Mouse (Mus musculus): Measurements from ENCODE around the gene Myh9.
"Not testable (repeated sequence)": the region's sequence is repeated elsewhere in the genome, so short reads cannot be mapped to it uniquely, and the experiment has no call there.

The Myh9 gene

DNA sequence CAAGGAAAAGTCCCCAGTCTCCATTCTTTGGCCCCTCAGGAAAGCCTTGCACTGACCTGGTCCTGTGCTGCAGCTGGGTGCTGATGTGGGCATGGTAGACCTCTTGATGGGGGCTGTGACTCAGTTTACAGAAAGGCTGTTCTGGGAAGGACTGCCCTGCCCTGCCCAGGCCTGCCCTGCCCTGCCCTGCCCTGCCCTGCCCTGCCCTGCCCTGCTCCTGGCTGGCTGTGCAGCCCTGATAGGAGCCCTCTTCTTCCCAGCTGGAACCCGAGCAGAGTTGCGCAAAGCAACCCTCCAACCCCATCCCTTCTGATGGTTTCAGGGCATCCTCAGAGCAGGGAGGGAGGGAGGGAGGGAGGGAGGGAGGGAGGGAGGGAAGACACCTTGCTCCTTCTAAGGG is 86.8 kb downstream of the Myh9 start:
- no peak for DNase-seq (ENCODE audit: low spot score in 2 of 2)

DNA sequence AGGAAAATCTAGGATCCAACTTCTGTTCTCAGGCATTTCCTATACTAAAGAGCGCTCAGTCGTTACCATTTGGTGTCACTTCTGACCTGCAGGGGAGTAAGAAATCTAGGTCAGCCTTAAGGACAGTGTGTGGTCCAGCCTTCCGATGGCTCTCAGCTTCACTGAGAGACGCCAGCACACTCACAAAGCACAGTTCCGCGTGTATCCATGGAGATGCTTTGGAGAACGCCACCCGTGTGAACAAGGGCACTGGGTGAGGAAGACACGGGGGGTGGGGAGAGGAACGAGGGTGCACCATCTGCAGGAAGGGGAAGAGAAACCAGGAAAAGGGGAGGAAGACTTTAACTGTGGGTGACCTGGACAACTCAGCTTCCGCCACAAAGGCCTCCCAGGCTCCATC is 89.5 kb downstream of the Myh9 start:
- no peak for DNase-seq (ENCODE audit: low spot score in 2 of 2)

DNA sequence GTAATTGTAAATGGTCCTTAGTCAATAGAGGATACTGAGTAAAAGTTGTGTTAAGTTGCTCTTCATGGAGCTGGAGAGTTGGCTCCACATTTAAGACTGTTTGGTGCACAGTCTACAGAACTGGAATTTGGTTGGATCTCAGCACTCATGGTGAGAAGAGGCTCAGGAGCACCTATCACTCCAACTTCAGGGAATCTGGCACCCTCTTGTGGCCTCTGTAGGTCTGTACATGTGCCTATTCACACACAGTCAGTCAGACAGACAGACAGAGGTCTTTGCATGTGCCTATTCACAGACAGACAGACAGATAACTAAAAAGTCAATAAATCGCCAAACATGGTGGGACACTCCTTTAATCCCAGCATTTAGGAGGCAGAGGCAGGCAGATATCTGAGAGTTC is 91.5 kb downstream of the Myh9 start:
- DNase-seq (ENCODE audit: low spot score in 2 of 2): peak; percentile 50 to 58

DNA sequence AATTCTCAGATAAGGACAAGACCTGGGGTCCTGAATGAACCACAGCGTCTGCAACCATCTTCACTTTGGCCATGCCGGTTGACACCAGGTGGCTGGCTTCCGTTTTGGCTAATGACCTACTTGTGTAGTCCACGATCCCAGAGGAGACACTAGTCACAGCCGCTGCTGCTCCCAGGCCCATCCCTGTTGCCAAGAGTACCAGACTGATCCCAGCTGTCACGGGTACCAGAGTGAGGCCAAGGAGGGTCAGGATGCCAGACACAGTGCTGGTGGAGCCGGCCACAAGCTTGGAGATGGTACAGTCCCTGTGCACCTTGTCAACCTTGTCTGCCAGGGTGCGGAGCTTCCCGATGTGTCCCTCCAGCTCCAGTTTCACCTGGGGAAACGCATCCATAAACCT is 92.3 kb downstream of the Myh9 start:
- DNase-seq (ENCODE audit: low spot score in 2 of 2): no peak

DNA sequence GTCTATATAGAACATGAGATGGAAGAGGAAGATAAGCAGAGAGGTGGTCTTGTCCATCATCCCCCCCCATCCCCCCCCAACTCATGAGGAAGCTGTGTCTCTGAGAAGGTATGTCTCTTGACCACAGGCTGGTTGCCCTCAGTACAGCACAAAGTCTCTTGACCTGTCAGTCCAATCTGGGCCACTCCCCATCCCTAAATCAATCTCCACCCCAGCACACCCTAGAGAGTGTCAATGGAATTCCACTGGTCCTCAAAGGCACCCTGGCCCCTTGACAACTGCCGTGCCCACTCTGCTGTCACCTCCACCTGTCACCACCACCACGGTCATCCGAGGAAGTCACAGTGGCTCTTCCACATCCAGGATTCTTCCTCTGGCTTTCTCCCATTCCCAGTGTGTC is 93.6 kb downstream of the Myh9 start:
- DNase-seq (ENCODE audit: low spot score in 2 of 2): no peak

DNA sequence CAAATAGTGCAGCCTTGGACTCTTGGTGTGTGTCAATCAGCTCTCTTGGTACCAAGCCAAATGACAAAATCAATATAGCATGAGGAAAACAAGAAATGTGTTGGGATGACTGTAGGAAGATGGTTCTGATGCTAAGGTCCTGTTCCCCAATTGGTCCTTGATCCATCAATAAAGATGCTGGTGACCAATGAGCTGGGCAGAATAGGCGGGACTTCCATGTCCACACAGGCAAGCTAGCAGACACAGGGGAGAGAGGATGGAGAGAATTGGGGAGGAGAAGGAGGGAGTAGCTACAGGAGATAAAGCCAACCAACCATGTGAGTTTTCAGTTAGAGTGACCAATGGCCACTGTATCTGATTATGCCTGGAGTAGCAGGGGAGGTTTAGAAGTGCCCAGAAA is 95.6 kb downstream of the Myh9 start:
- no peak for DNase-seq (ENCODE audit: low spot score in 2 of 2)

DNA sequence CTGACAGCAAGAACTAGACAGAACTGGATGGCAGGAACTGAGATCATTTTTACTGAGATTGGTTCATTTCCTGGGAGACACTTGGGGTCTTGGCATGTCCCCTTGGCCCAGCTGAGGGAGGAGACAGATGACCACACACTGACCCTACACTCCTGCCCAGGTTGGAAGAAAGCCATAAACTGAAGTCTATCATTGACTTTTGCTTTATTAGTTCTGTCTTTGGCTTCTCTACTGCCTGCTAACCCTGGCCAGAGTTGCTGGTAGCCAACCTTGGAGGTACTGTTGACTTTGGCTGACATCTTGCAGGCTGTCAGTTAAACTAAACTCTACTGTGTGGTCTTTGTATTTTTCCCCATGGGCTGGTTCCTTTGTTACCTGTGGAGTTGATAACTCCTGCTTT is 96.9 kb downstream of the Myh9 start:
- DNase-seq (ENCODE audit: low spot score in 2 of 2): no peak

DNA sequence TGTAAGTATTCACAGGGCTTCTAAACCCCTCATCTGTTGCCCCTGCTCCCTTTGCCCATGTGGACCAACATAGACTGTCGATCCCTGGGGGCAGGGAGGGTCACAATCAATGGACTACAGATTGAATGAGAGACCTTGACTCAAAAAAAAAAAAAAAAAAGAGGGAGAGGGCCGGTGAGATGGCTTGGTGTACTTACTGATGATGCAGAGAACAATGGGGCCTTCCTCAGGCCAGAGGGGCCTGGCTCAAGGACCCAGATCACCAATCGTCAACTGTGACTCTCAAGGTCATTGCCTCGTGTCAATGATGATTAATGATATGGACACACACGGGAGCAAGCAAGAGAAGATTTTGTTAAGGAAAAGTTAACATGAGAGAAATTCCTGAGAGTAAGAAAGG is 97.3 kb downstream of the Myh9 start:
- DNase-seq (ENCODE audit: low spot score in 2 of 2): no peak

DNA sequence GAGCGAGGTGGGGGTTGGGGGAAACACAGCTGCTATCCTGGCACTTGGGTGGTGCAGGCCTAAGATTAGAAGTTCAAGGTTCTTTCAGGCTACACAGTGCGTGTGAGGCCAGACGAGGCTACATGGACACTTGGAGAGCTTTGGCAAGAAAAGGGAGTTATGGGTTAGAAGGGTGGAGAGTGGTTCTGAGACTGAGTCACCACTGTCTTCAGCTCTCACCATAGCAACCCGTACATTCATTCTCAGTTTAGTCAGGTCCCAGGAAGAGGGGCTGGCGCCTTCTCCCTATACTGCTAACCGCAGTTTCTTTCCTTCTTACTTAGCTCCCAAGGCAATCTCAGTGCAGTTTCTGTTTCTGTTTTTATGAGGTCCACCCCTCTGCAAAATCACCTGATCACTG is 100.4 kb downstream of the Myh9 start:
- DNase-seq (ENCODE audit: low spot score in 2 of 2): not testable (repeated sequence)

DNA sequence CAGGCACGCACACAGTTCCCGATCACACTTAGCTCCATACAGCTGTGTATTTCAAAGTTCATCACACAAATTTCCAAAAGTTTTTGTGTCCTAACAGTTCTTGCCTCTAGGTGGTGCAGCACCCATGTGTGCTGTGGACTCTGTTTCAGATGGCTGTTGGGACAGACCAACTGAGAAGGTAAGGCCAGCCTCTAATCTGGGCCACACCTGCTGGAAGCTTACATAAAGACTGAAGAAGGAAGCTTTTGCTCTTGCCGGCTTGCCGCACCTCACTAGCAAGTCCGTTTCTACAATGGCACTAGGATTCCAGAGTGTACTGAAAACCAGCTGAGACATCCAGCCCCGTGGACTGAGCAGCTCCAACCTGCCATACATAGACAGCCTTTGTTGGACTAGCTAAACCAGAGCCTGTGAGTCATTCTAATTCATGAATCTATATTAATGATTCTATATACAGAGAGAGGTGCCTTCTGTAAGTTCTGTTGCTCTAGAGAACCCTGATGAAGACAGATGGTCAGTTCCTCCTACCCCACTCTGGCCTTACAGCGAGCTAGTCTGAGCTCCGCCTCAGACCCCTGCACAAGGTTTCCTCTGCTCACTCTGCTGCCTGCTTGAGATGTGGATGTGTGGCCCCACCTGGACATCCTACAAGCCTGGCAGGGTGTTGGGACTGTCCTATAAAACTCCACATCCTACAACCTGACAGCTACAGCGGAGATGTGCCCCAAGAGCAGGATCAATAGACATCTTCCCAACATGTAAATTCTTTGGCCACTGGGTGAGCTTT is 101.3 kb downstream of the Myh9 start:
- DNase-seq (ENCODE audit: low spot score in 2 of 2): no peak

DNA sequence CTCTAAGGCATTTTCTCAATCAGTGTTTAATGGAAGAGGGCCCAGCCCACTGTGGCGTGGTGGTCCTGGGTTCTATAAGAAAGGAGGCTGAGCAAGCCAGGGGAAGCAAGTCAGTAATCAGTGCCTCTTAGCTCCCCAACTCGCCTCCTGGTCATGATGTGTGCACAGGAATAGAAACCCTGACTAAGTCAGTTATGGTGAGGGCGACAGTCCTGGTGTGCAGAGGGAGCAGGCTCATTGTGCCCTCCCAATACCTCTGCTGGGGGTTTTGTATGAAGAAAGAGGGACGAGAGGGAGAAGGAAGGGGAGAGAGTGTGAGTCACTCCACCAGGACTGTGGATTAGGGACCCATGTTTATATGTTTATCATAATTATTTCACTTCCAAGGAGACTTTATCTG is 108.1 kb downstream of the Myh9 start:
- DNase-seq (ENCODE audit: low spot score in 2 of 2): not testable (repeated sequence)

DNA sequence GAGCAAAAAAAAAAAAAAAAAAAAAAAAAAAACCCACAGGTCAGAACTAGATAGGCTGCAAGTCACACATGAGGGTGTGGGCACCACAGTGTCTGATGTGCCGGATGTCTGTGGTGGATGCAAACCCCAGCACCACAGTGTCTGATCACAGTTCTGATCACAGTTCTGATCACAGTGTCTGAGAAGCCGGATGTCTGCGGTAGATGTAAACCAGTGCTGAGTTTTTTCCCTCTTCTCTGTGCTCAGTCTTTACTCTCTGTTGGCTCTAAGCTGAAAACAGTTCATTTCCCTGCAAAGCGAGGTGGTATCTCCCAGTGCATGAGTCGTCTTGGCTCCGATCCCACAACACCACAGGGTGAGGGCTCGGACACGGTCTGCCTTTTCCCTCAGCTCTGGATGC is 108.6 kb downstream of the Myh9 start:
- peak; percentile 79 to 84 for DNase-seq (ENCODE audit: low spot score in 2 of 2)

DNA sequence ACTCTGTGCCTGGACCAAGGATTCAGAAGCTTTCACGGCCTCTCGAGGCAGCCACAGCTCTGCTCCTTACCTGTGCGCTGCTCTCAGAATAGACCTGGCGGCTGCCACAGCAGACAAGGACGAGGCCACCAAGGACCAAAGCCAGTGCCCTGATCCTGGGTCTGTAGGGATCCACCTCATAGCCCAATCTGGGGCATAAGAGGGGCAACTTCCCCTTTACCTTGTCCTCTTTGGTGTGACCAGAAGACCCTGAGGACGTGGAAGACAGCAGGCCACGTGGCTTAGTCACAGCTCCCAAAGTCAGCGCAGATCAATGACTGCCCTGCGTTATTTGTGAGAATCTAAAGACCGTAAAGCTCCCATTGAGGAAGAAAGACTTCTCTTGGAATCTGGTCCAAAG is 109.1 kb downstream of the Myh9 start:
- DNase-seq (ENCODE audit: low spot score in 2 of 2): not testable (repeated sequence)

DNA sequence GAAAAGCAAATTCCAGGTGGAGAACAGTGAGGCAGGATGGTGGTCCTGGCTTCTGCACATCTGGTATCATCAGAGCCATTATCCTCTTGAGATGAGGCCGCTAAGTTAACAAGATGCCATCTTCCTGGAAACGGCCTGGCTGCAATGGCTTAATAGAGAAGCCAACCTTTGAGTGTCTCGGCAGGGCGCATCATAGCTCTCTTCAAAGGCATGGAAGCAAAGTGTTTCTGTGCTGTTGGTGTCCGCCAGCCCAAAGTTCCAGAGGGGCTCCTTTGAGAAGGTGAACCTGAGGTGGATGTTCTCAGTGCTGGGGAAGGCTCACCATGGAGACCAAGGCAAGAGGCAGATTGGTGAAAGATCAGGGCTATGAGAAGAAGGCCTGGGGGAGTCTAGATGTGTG is 110.4 kb downstream of the Myh9 start:
- DNase-seq (ENCODE audit: low spot score in 2 of 2): no peak

DNA sequence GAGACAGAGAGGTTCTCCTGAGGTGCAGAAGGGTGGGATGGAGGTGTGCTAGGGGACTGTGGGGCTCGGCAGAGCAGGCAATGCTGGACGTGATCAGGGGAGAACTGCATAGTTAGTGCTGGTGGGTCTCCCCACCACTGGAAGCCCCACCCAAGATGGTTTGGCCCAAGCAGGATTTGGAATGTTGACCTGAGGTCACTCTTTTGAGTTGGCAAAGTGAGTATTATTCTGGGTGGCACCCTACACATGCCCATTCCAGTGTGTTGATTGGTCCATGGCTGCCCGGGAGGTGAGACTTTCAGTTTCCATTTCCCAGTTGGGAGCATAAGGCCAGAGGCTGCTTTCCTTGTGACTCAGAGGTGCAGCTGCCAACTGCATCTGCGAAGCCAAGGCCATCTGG is 113.2 kb downstream of the Myh9 start, which contains the start of gene Apol9b:
Gene Apol9b, plus strand, starts transcription at position 301 of the 400 bp plus-strand sequence.
- not testable (repeated sequence) for DNase-seq (ENCODE audit: low spot score in 2 of 2)

DNA sequence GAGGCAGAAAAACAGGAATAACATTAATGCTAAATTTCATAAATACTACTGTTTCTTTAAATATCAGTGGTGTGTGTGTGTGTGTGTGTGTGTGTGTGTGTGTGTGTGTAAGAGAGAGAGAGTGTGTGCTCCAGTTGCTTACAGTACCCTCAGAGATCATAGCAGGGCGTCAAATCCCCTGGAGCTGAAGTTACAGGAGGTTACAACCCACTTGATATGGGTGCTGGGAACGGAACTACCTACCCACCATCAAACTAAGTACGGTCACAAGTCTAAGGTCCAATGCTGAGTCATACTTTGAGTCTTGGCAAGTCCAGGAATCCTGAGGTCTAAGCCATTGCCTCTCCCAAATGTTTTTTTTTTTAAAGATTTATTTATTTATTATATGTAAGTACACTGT is 114.2 kb downstream of the Myh9 start:
- not testable (repeated sequence) for DNase-seq (ENCODE audit: low spot score in 2 of 2)

DNA sequence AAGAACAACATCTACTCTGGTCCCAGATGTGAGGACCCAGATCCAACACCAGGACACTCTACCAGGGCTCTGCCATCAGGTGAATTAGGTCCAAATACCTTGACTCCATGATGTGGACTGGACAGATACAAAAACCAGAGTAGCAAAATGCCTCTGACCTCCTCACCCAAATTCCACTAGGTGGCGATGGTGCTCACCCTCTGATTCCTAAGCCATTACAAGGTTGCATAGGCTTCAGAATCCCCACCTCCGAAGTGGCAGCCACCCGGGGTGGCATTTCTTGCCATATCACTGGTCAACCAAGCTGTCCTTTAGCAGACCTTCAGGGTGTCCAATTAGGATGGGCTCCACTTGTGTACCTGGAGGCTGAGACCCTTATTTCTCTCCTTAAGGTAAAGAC is 114.8 kb downstream of the Myh9 start:
- peak in 1 of 2 experiments; percentile 34 for DNase-seq (ENCODE audit: low spot score in 2 of 2)

DNA sequence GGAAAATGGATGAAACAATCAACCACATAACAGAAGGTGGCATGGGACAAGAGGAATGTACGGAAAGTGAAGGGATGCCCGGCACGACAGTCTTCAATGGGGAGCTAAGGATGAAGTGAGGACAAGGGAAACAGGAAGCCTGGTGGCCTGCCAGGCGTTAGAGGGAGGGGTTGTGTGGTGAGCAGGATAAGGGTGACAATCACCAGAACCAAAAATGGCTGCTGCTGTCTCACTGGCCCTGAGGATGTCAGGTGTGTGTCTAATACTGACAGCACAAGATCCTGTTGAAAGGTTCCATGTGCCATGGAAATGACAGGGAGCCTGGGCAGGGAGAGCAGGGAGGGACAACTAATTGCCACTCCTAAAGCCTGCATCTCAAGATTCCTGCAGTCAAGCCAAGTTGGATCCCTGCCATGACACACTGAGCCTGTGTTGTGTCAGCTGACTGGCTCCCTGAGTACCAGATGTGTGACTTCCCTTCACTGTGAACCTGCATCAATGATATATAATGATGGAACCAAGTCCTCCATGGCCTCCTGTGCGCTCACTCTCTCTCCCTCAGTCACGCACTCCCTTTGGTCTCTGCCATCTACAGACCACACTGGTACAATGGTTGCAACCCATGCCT is 116.5 kb downstream of the Myh9 start:
- not testable (repeated sequence) for DNase-seq (ENCODE audit: low spot score in 2 of 2)

DNA sequence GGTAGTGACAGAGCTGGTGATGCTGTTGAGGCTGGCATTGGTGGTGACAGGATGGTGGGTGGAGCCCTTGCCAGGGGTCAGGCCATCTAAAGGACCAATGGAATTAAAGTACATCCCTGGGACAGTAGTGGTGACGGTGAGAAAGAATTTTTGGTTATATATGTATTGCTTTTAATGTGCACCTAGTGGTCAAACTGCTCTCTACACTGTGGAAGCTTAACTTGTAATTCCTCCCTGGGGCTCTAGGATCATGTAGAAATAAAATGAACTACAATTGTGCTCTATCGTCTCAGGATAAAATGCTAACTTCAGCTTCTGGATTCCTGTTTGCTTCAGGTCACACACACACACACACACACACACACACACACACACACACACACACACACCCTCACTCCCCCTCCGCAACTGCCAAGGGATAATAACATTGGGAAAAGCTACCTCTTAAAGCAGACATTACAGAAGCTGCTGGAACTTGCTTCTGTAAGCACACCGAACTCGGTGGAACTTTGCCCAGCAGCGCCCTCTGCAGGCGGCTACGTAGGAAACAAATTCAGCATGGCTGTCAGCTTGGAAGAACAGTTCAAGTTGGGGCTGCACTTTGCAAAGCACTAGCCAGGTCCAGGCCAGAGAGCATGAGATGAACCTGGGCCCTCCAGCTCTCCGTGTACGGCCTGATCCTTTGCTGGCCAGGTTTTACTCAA is 117.6 kb downstream of the Myh9 start:
- not testable (repeated sequence) for DNase-seq (ENCODE audit: low spot score in 2 of 2)

DNA sequence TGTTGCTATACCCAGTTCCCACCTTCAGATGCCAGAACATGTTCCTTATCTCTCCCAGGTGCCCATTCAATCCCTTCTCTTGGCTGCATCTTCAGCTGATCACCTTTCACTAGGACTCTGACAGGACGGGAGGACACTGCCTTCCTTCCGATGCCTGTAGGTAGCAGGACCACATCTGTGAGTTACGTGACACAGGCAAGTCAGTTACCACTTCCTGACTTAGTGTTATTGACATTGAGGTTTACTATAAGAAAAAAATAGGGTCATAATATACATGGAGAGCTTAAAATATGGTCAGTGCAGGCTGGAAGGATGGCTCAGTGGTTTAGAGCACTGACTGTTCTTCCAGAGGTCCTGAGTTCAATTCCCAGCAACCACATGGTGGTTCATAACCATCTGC is 120.5 kb downstream of the Myh9 start:
- not testable (repeated sequence) for DNase-seq (ENCODE audit: low spot score in 2 of 2)

DNA sequence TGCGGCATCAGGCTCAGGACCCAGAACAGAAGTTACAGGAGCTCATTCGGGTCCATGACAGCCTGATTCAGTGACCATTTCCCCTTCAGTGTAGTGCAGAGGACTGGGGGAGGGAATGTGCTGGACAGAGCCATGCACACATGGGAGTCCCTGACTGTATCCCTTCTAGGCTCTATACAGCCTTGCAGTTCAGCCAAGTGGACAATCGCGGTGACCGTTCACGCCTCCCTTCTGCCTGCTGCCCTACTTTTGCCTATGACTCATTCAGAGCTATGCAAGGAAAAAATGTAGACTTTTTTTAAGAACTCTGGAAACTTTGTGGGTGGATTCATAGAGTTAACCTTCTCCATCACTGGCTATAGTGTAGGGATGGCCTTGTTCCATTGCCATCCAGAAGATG is 123.7 kb downstream of the Myh9 start:
- DNase-seq (ENCODE audit: low spot score in 2 of 2): not testable (repeated sequence)

All from natural killer cell, adult 2 months (primary cell).